Mouse (Mus musculus) neural tube, embryonic 15.5 days (tissue): ENCODE results near the gene Tmem253. TPM values are rescaled to one million over a fixed set of nuclear protein-coding genes. Genes with fewer than 3 reads are reported as not detected.
A peak's percentile ranks its signal among the peaks of the same experiment; 100 is the strongest.

Source experiments
- ATAC-seq: fragments of 200-750 bp; cut with Nextera tagmentation; 2 replicates; pipeline ENCODE4 v1.8.0; 2017; ENCODE audit warnings: mild to moderate bottlenecking, moderate TSS enrichment, moderate library complexity; ENCODE audit not compliant: low FRiP score
- H3K27ac ChIP-seq: fragments of 300-500 bp; sonication (generic); replicated peaks from 2 replicates; pipeline ENCODE4 v1.5.1; 2015; ENCODE audit warnings: mild to moderate bottlenecking, inconsistent platforms
- H3K27me3 ChIP-seq: fragments of 300-500 bp; sonication (generic); replicated peaks from 2 replicates; pipeline ENCODE4 v1.6.1; 2015; ENCODE audit warnings: inconsistent platforms
- H3K36me3 ChIP-seq: fragments of 300-500 bp; sonication (generic); 2 replicates; pipeline ENCODE4 v1.6.1; 2015; ENCODE audit warnings: inconsistent platforms
- H3K4me1 ChIP-seq: fragments of 300-500 bp; sonication (generic); 2 replicates; pipeline ENCODE4 v1.6.1; 2015; ENCODE audit warnings: inconsistent platforms
- H3K4me2 ChIP-seq: fragments of 300-500 bp; sonication (generic); 2 replicates; pipeline ENCODE4 v1.6.1; 2015; ENCODE audit warnings: inconsistent platforms, mild to moderate bottlenecking, moderate library complexity
- H3K4me3 ChIP-seq: fragments of 300-500 bp; sonication (generic); replicated peaks from 2 replicates; pipeline ENCODE4 v1.5.1; 2015; ENCODE audit warnings: mild to moderate bottlenecking, inconsistent platforms
- H3K9ac ChIP-seq: fragments of 300-500 bp; sonication (generic); replicated peaks from 2 replicates; pipeline ENCODE4 v1.6.1; 2015; ENCODE audit warnings: mild to moderate bottlenecking, inconsistent platforms
- H3K9me3 ChIP-seq: fragments of 300-500 bp; sonication (generic); replicated peaks from 2 replicates; pipeline ENCODE4 v1.6.1; 2016; ENCODE audit warnings: inconsistent platforms
- WGBS: fragments of 180-500 bp; shearing (Covaris S2); methylation state at CpG from one replicate; pipeline ENCODE4 v1.1.7; 2015; ENCODE audit warnings: mixed read lengths; 5-methylcytosine and 5-hydroxymethylcytosine counted together
- polyA plus RNA-seq: library from polyadenylated mRNA; unstranded; fragments of >200 nt; fragmentation: Nextera tagmentation; extraction: Ambion mirVana; gene quantifications from 2 replicates; pipeline ENCODE4 v1.2.1, GENCODE M21; 2015

The Tmem253 gene
- polyA plus RNA-seq = 0.88 and 1.4 TPM in 2 replicates

DNA sequence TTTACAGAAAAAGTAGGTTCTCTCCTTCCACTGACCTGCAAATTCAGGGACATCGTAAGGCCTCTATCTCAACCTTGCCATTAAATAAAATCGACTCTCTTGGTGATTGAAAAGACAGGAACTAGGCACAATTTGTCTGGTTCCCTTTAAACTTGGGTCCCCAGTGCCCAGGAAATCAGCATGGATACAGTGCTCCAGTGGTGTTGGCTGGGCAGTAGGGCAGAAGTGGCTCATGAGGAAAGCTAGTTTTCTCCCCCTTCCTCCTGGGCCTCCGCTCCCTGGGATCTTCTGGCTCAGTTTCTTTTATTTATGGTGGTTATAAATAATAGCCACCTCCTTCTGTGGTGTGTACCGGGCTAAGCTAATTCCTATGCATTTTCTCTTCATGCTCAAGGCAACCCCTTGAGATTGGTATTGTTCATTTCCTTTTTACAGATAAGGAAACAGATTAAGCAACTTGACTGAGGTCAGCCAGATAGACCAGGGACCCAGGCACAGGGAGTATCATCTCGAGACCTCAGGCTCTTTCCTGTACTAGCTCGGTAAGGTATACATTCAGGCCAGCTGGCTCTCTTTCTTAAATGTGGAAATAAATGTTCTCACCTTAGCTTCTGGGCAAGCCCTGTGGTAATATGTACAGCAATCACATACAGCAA is at the start of gene Tmem253:
Gene Tmem253, plus strand, starts transcription at position 214 of the 656 bp plus-strand sequence.
- Histone ChIP-seq H3K27ac (peak within 1 kb of the TSS; percentile 94), H3K36me3 (no peaks in the 10 kb centered on the region), H3K4me2 (peak within 1 kb of the TSS; percentile 68), H3K27me3 (no peaks in the 10 kb centered on the region), H3K9me3 (no peaks in the 10 kb centered on the region), H3K4me3 (peak within 1 kb of the TSS; percentile 59), H3K9ac (peak within 1 kb of the TSS; percentile 79), H3K4me1 (peaks cover 70% of the 10 kb centered on the region)
- no peak for ATAC-seq
- 12% methylated on average over 6 of the region's 6 CpGs for WGBS

DNA sequence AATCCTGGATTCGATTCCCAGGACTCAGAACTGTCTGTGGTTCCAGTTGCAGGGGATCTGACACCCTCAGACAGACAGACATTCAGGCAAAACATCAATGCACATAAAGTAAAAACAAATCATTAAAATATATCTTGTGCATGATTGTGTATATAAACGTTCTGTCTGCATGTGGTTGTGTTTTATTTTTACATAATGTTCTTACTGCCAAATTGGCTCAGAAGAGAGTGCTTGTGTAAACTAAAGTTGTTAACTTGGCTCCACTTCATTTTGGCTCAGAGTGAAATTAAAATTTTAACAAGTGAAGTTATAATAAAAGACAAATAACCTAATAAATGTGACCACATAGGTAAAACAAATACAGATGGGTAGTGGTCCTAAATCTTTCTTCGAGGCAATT is 48.1 kb upstream of the Tmem253 start:
- H3K9ac ChIP-seq = no peak overlapping the region
- no peaks in the 10 kb centered on the region for H3K9me3 ChIP-seq
- H3K4me3 ChIP-seq = no peak overlapping the region
- H3K27me3 ChIP-seq = no peaks in the 10 kb centered on the region
- H3K27ac ChIP-seq = no peak overlapping the region
- 88% methylated on average over 3 of the region's 3 CpGs for WGBS
- H3K4me2 ChIP-seq = no peak overlapping the region
- no peak for ATAC-seq
- H3K36me3 ChIP-seq = no peaks in the 10 kb centered on the region
- no peaks in the 10 kb centered on the region for H3K4me1 ChIP-seq

DNA sequence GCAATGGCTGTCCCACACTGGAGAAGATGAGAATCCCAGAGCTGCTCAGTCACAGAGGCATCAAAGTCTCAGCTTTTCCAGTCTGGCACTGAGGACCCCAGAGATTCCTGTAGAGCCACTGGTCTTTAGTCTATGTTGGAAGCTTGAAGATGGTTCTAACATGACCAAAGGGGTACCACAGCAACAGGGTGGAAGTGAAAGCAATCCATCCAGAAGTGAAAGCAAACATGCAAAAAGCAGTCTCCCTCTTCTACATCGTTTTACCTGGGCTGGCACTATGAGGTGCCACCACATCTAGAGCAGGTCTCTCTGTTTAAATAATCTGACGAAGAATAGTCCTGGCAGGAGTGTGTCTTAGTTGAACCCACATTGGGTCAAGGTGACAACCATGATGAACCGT is 36.2 kb upstream of the Tmem253 start:
- Histone ChIP-seq H3K9ac (no peak overlapping the region), H3K4me3 (no peak overlapping the region), H3K27me3 (no peaks in the 10 kb centered on the region), H3K9me3 (no peaks in the 10 kb centered on the region), H3K36me3 (no peaks in the 10 kb centered on the region), H3K4me1 (peaks cover 11% of the 10 kb centered on the region), H3K4me2 (no peak overlapping the region), H3K27ac (no peak overlapping the region)
- WGBS = 83% methylated on average over 3 of the region's 3 CpGs
- ATAC-seq = no peak

DNA sequence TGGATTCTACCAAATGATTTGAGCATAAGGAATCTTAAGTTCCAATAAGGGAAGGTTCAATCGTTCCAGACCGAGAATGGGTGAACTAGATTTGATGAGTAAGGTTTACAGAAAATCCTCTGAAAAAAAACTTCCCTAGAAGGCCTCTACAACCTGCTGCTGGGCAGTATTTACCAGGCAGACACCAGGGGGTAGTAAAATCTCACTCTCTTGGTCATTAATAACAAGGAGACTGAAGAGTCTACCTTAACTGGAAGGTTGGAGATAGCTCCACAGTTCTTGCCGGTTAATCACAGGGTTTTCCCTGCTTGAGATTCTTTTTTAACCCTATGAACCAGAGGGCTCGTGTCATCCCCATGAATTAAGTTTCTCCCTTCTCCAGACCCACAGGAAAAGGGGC is 32.2 kb upstream of the Tmem253 start:
- H3K4me1 ChIP-seq = peaks cover 39% of the 10 kb centered on the region
- no peak overlapping the region for H3K9ac ChIP-seq
- H3K36me3 ChIP-seq = peaks cover 13% of the 10 kb centered on the region
- H3K4me2 ChIP-seq = peak overlapping the region; percentile 93
- WGBS = 63% methylated on average over 4 of the region's 4 CpGs
- H3K9me3 ChIP-seq = no peaks in the 10 kb centered on the region
- ATAC-seq = no peak
- no peak overlapping the region for H3K4me3 ChIP-seq
- H3K27ac ChIP-seq = no peak overlapping the region
- no peaks in the 10 kb centered on the region for H3K27me3 ChIP-seq

DNA sequence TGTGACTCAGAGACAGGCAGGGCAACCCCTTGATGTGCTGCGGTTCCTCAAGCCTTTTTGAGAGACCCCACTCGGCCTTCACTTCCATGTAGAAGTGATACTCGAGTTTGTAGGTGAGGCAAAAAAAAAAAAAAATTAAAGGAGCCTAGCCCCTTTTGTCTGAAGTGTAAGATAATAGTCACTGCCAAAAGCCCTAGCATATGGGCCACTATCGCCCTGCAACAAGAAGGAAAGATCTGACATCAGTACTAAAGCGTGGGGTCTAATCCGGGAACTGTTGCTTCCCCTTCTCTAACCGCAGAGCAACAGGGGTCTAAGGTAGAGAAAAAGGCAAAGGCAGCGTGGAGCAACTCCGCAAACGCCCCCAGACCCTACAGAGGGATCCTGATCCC is 31.6 kb upstream of the Tmem253 start:
- peak overlapping the region; percentile 93 for H3K4me2 ChIP-seq
- H3K36me3 ChIP-seq = peaks cover 16% of the 10 kb centered on the region
- WGBS = 11% methylated on average over 10 of the region's 10 CpGs
- H3K4me1 ChIP-seq = peaks cover 42% of the 10 kb centered on the region
- no peak for ATAC-seq
- peak overlapping the region; percentile 91 for H3K27ac ChIP-seq
- H3K9ac ChIP-seq = peak overlapping the region; percentile 87
- peak overlapping the region; percentile 73 for H3K4me3 ChIP-seq
- no peaks in the 10 kb centered on the region for H3K27me3 ChIP-seq
- H3K9me3 ChIP-seq = no peaks in the 10 kb centered on the region

DNA sequence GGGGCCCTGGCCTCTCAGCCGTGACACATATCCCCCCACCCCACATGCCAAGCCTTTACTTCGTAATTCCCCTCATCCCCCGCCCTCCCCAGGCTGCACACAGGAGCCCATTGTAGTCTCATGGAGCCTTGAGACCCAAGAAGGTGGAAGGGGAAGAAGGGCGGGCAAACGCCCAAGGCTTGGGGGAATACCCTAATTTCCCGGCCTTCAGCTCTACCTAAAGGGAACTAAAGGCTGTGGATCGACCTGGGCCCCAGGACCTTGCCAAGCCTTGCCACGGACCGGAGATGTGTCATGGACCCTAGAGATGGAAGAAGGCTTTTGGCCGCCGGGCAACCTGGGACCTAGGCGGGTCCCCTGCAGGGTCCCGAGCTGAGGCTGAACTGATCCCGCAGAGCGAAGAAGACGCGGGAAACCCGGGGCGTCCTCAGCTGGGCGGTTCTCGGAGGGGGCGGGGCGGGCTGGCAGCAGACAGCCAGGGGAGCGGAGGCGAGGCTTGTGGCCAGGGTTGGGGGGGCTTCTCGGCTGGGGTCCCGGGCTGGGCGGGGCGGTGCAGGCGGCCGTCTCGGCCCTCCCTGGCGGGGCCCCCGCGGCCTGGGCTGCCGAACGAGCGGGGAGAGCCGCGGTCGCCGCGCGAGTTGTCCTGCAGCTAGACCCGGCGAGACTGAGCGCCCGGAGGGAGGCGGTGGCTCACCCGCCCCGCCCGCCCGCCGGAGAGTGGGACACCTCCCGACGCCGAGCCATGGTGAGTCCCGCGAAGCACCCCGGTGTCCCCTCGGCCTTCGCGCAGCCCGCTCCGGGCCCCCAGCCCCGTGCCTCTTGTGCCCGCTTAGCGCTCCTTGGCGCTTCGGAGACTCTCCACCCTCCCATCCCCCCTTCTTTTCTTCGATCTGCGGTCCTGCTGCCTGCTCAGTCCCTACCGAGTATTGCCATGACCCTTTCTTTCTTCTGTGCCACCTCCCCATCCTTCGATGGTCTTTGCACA is 30.9 kb upstream of the Tmem253 start, which contains the start of gene Arhgef40:
Gene Arhgef40, plus strand, starts transcription at position 473 of the 985 bp plus-strand sequence.
- H3K27me3 ChIP-seq = no peaks in the 10 kb centered on the region
- peak within 1 kb of the TSS; percentile 73 for H3K4me3 ChIP-seq
- H3K9me3 ChIP-seq = no peaks in the 10 kb centered on the region
- H3K27ac ChIP-seq = peak within 1 kb of the TSS; percentile 91
- H3K9ac ChIP-seq = peak within 1 kb of the TSS; percentile 87
- H3K4me2 ChIP-seq = peak within 1 kb of the TSS; percentile 93
- peaks cover 23% of the 10 kb centered on the region for H3K36me3 ChIP-seq
- peaks cover 48% of the 10 kb centered on the region for H3K4me1 ChIP-seq
- ATAC-seq = peak; percentile 93
- WGBS = under 1% methylated on average over 64 of the region's 74 CpGs

DNA sequence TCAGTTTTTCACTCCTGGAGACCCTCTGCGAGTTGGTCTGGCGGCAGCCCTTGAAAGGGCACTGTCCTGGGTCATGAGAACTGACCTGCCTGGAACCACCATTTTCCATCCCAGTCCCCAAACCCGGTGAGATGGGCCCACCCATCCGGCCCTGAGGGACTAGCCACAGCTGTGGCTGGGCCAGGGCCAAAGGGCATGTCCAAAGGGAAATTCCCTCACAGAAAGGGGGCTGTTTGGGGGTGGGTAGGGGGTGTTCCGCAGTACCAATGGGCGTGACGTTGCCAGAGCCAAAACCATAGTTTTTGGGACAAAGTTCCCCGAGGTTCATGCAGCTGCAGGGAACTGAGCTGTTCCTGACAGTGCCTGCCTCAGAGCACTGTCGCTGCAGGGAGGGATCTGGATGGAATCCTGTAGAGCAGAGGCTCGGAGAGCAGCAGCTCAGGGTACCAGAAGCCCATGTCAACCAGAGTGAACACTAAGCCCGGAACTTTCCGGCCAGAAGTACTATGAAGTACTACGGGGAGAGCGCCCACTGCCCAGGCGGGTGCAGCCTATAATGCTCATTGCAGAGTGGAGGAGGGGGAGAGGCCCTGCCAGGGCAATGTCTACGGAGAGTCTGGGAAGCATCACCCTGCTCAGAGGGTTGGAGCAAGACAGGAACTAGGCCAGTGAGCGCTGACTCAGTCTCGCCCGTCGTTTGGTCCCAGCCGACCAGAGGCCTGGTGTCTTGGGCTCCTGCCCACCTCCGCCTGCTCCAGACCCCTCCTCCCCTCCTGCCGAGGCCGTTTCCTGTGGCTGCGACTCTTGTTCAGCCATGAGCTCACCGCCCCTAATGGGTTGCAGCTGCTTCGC is 29.9 kb upstream of the Tmem253 start:
- H3K36me3 ChIP-seq = peaks cover 33% of the 10 kb centered on the region
- H3K27me3 ChIP-seq = no peaks in the 10 kb centered on the region
- WGBS = under 1% methylated on average over 27 of the region's 27 CpGs
- peak overlapping the region; percentile 87 for H3K9ac ChIP-seq
- H3K4me1 ChIP-seq = peaks cover 54% of the 10 kb centered on the region
- H3K27ac ChIP-seq = peak overlapping the region; percentile 91
- H3K9me3 ChIP-seq = no peaks in the 10 kb centered on the region
- H3K4me2 ChIP-seq = peak overlapping the region; percentile 93
- H3K4me3 ChIP-seq = peak overlapping the region; percentile 73
- peak; percentile 41 for ATAC-seq

DNA sequence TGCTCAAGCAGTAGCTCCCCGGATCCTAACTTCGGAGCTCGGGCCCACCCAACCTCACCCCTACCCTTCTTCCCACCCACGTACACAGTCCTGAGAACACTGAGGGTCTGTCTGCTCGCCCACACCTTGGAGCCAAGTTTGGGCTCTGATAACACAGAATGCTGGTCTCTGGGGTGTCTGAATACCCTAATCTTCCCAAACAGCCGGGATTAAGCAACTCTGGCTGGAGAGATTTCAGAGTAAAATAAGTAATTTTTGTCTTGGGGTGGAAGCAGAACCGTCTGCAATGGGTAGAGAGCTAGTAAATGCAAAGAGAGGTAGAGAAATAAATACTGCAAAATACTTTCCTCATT is 29.3 kb upstream of the Tmem253 start:
- Histone ChIP-seq H3K9ac (peak overlapping the region; percentile 87), H3K27ac (peak overlapping the region; percentile 91)
- WGBS = 6% methylated on average over 7 of the region's 7 CpGs

DNA sequence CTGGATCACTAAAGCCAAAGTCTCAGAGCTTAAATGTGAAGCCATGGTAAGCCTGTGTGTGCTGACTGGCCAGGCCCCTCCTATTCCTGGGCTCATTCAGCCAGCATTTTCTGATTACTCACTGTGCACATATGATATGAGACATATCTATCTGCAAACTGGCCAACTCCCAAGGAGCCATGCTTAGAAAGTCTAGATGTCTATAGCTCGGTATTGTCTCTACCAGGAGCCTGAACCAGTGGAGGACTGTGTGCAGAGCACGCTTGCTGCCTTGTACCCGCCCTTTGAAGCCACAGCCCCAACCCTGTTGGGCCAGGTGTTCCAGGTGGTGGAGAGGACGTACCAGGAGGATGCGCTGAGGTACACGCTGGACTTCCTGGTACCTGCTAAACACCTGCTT is 28.3 kb upstream of the Tmem253 start:
- Histone ChIP-seq H3K36me3 (peaks cover 49% of the 10 kb centered on the region), H3K27me3 (no peaks in the 10 kb centered on the region), H3K4me3 (no peak overlapping the region), H3K9me3 (no peaks in the 10 kb centered on the region), H3K4me1 (peaks cover 54% of the 10 kb centered on the region), H3K9ac (no peak overlapping the region), H3K4me2 (peak overlapping the region; percentile 93), H3K27ac (no peak overlapping the region)
- ATAC-seq = no peak
- WGBS = 95% methylated on average over 6 of the region's 6 CpGs

More for the DNA sequence above, 29.3 kb upstream of the Tmem253 start:
- Histone ChIP-seq H3K4me1 (peaks cover 54% of the 10 kb centered on the region), H3K36me3 (peaks cover 39% of the 10 kb centered on the region), H3K4me2 (peak overlapping the region; percentile 93), H3K27me3 (no peaks in the 10 kb centered on the region), H3K4me3 (peak overlapping the region; percentile 73), H3K9me3 (no peaks in the 10 kb centered on the region)
- ATAC-seq = no peak

DNA sequence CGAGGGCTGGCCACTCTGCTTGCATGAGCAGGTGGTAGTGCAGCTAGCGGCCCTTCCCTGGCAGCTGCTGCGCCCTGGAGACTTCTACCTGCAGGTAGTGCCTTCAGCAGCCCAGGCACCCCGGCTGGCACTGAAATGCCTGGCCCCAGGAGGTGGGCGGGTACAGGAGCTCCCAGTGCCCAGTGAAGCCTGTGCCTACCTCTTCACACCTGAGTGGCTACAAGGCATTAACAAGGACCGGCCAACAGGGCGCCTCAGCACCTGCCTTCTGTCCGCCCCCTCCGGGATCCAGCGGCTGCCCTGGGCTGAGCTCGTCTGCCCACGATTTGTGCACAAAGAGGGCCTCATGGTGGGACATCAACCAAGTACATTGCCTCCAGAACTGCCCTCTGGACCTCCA is 26.7 kb upstream of the Tmem253 start:
- Histone ChIP-seq H3K27me3 (no peaks in the 10 kb centered on the region), H3K4me1 (peaks cover 48% of the 10 kb centered on the region), H3K9me3 (no peaks in the 10 kb centered on the region), H3K4me3 (no peak overlapping the region), H3K4me2 (no peak overlapping the region), H3K9ac (no peak overlapping the region), H3K27ac (no peak overlapping the region), H3K36me3 (peaks cover 63% of the 10 kb centered on the region)
- WGBS = 80% methylated on average over 12 of the region's 12 CpGs
- no peak for ATAC-seq

DNA sequence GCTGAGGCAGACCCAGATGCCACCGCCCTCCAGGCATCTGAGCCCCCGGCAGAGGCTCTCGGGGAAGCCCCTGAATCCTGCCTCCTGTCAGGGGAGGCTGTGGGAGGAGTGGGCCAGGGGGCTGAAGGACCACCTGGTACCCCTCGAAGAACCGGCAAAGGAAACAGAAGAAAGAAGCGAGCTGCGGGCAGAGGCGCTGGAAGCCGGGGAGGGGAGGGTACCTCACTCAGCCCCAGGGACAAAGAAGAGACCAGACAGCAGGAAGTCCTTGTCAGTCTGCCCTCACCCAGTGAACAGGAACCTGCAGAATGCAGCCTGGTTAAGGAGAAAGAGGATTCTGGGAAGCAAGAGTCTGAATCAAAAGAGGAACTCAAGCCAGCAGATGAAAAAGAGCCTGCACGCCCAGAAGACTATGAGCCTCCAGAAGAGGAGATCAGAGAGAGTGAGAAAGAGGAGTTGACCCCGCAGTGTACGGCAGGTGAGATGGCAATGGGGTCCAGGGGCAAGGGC is 25.9 kb upstream of the Tmem253 start:
- H3K27ac ChIP-seq = no peak overlapping the region
- 68% methylated on average over 12 of the region's 12 CpGs for whole genome bisulfite sequencing
- peak overlapping the region; percentile 1; the same call in 1 of the 2 replicates for H3K9ac ChIP-seq

More for the DNA sequence above, 25.9 kb upstream of the Tmem253 start:
- Histone ChIP-seq H3K4me1 (peaks cover 43% of the 10 kb centered on the region), H3K4me3 (no peak overlapping the region), H3K4me2 (no peak overlapping the region), H3K36me3 (peaks cover 70% of the 10 kb centered on the region), H3K9me3 (no peaks in the 10 kb centered on the region), H3K27me3 (no peaks in the 10 kb centered on the region)
- no peak for ATAC-seq
